Mouse (Mus musculus) stomach, postnatal 0 days (tissue): Measurements from ENCODE around the gene Ipo7. TPM values are rescaled to one million over a fixed set of nuclear protein-coding genes. Genes with fewer than 3 reads are reported as not detected.

Experiments
- ATAC-seq: fragments of 200-750 bp; cut with Nextera tagmentation; 2 replicates; pipeline ENCODE4 v1.8.0; 2017; ENCODE audit not compliant: low FRiP score, low TSS enrichment
- DNase-seq: peaks from one replicate; pipeline ENCODE4 v3.0.0-alpha.2; 2016; ENCODE audit warnings: low spot score
- H3K27ac ChIP-seq: fragments of 300-500 bp; sonication (generic); replicated peaks from 2 replicates; pipeline ENCODE4 v1.5.1; 2014; ENCODE audit warnings: mild to moderate bottlenecking, control low read depth
- H3K27me3 ChIP-seq: fragments of 300-500 bp; sonication (generic); 2 replicates; pipeline ENCODE4 v1.6.1; 2014; ENCODE audit warnings: low read length; ENCODE audit not compliant: control insufficient read depth, insufficient read depth
- H3K36me3 ChIP-seq: fragments of 300-500 bp; sonication (generic); 2 replicates; pipeline ENCODE4 v1.6.1; 2014; ENCODE audit warnings: low read length, mixed read lengths; ENCODE audit not compliant: control insufficient read depth, insufficient read depth
- H3K4me1 ChIP-seq: fragments of 300-500 bp; sonication (generic); replicated peaks from 2 replicates; pipeline ENCODE4 v1.6.1; 2014; ENCODE audit warnings: antibody characterized with exemption; ENCODE audit not compliant: control insufficient read depth, insufficient read depth
- H3K4me2 ChIP-seq: fragments of 300-500 bp; sonication (generic); replicated peaks from 2 replicates; pipeline ENCODE4 v1.6.1; 2014; ENCODE audit warnings: low read depth, mild to moderate bottlenecking, control low read depth, moderate library complexity
- H3K4me3 ChIP-seq: fragments of 300-500 bp; sonication (generic); 2 replicates; pipeline ENCODE4 v1.5.1; 2014; ENCODE audit warnings: low read depth, low read length, control low read depth
- H3K9ac ChIP-seq: fragments of 300-500 bp; sonication (generic); 2 replicates; pipeline ENCODE4 v1.6.1; 2014; ENCODE audit warnings: mild to moderate bottlenecking, low read length, control low read depth, mixed read lengths
- H3K9me3 ChIP-seq: fragments of 300-500 bp; sonication (generic); 2 replicates; pipeline ENCODE4 v1.6.1; 2016; ENCODE audit warnings: low read length; ENCODE audit not compliant: control insufficient read depth
- CTCF ChIP-seq: IDR thresholded peaks from 2 replicates; pipeline ENCODE4 v1.5.1; 2016; ENCODE audit warnings: antibody characterized with exemption, low read depth, mild to moderate bottlenecking, moderate library complexity
- EP300 ChIP-seq: optimal IDR thresholded peaks from 2 replicates; pipeline ENCODE3; 2016; ENCODE audit warnings: antibody characterized with exemption
- WGBS: fragments of 180-500 bp; shearing (Covaris S2); extraction: QIAGEN DNeasy Blood & Tissue Kit; methylation state at CpG from one replicate; pipeline ENCODE4 v1.1.7; 2014; 5-methylcytosine and 5-hydroxymethylcytosine counted together
- polyA plus RNA-seq: library from polyadenylated mRNA; unstranded; fragments of >200 nt; fragmentation: Nextera tagmentation; extraction: Ambion mirVana; gene quantifications from 2 replicates; pipeline ENCODE4 v1.2.1, GENCODE M21; 2015

Ipo7 gene
- polyA plus RNA-seq, 1 experiment from 2014 or later: 16.5 TPM

GRCm38 (mm10) chr7:110061752-110062273, 43.7 kb downstream of the Ipo7 start:
- H3K4me1 ChIP-seq: peaks cover 3% of the 10 kb centered on the region
- peak; percentile 81 for ATAC-seq
- peak overlapping the region; percentile 100 for H3K27ac ChIP-seq
- peak overlapping the region; percentile 69 for H3K4me2 ChIP-seq
- H3K36me3 ChIP-seq: no peaks in the 10 kb centered on the region
- H3K9ac ChIP-seq: peak overlapping the region; percentile 96
- TF ChIP-seq EP300 (no peak), CTCF (no peak)
- H3K27me3 ChIP-seq: no peaks in the 10 kb centered on the region
- H3K4me3 ChIP-seq: peak overlapping the region; percentile 64
- peak; percentile 93 for DNase-seq
- H3K9me3 ChIP-seq: no peaks in the 10 kb centered on the region
- WGBS: under 1% methylated on average over 43 of the region's 48 CpGs

GRCm38 (mm10) chr7:110063731-110064130, 45.7 kb downstream of the Ipo7 start:
- Histone ChIP-seq H3K4me3 (no peak overlapping the region), H3K9me3 (no peaks in the 10 kb centered on the region), H3K4me2 (no peak overlapping the region), H3K4me1 (peaks cover 3% of the 10 kb centered on the region), H3K27me3 (no peaks in the 10 kb centered on the region), H3K27ac (no peak overlapping the region), H3K36me3 (no peaks in the 10 kb centered on the region), H3K9ac (no peak overlapping the region)
- 90% methylated on average over 9 of the region's 9 CpGs for WGBS
- DNase-seq (no peak), ATAC-seq (no peak)
- TF ChIP-seq CTCF: no peak
- TF ChIP-seq EP300: no peak

GRCm38 (mm10) chr7:110069070-110069469, 51.0 kb downstream of the Ipo7 start:
- Histone ChIP-seq H3K27ac (no peak overlapping the region), H3K4me2 (no peak overlapping the region), H3K4me3 (no peak overlapping the region), H3K4me1 (no peaks in the 10 kb centered on the region), H3K9me3 (no peaks in the 10 kb centered on the region), H3K27me3 (no peaks in the 10 kb centered on the region), H3K9ac (no peak overlapping the region), H3K36me3 (peaks cover 6% of the 10 kb centered on the region)
- TF ChIP-seq EP300 (no peak), CTCF (no peak)
- DNase-seq (no peak), ATAC-seq (peak; percentile 80; the same call in 1 of the 2 replicates)
- 80% methylated on average over 2 of the region's 2 CpGs for WGBS

DNA sequence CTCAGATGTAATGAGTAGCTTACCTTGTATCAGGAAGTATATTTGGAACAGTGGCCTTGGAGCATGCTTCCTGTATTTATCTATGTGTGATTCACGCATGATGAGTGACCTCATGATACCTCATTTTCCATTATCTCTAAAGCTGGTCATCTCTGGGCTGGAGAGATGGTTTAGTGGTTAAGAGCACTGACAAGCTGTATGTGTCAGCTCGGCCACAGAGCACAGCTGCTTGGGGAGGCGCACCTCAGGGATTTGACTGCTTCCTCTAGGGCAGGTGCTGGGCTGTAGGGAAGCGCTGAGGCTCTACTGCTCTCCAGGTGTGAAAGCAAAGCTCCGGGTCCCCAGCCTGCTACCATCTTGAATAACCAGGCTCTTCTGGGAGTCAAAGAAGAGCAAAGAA, 60.1 kb downstream of the Ipo7 start:
- Histone ChIP-seq H3K9ac (no peak overlapping the region), H3K4me1 (no peaks in the 10 kb centered on the region), H3K27me3 (no peaks in the 10 kb centered on the region), H3K9me3 (no peaks in the 10 kb centered on the region), H3K4me2 (no peak overlapping the region), H3K36me3 (peaks cover 18% of the 10 kb centered on the region), H3K4me3 (no peak overlapping the region), H3K27ac (no peak overlapping the region)
- DNase-seq (no peak), ATAC-seq (peak; percentile 59)
- TF ChIP-seq CTCF: no peak
- no peak for TF ChIP-seq EP300
- WGBS: 91% methylated on average over 5 of the region's 5 CpGs

GRCm38 (mm10) chr7:110083386-110084165, 65.5 kb downstream of the Ipo7 start:
- DNase-seq (peak; percentile 59), ATAC-seq (no peak)
- no peak overlapping the region for H3K4me3 ChIP-seq
- no peak overlapping the region for H3K4me2 ChIP-seq
- no peaks in the 10 kb centered on the region for H3K9me3 ChIP-seq
- no peak overlapping the region for H3K27ac ChIP-seq
- 65% methylated on average over 13 of the region's 13 CpGs for WGBS
- no peaks in the 10 kb centered on the region for H3K27me3 ChIP-seq
- no peaks in the 10 kb centered on the region for H3K4me1 ChIP-seq
- H3K36me3 ChIP-seq: peaks cover 28% of the 10 kb centered on the region
- TF ChIP-seq CTCF: peak; percentile 86
- no peak for TF ChIP-seq EP300
- no peak overlapping the region for H3K9ac ChIP-seq

- Histone ChIP-seq H3K9ac (no peak overlapping the region), H3K36me3 (peaks cover 26% of the 10 kb centered on the region)
- no peak for ATAC-seq
Observed at GRCm38 (mm10) chr7:110085217-110085616, 67.1 kb downstream of the Ipo7 start.

More at GRCm38 (mm10) chr7:110085217-110085616, 67.1 kb downstream of the Ipo7 start:
- no peak overlapping the region for H3K4me2 ChIP-seq
- DNase-seq: no peak
- H3K4me3 ChIP-seq: no peak overlapping the region
- H3K27ac ChIP-seq: no peak overlapping the region
- TF ChIP-seq EP300 (no peak), CTCF (no peak)
- H3K9me3 ChIP-seq: no peaks in the 10 kb centered on the region
- H3K27me3 ChIP-seq: no peaks in the 10 kb centered on the region
- H3K4me1 ChIP-seq: no peaks in the 10 kb centered on the region
